Mouse (Mus musculus): ENCODE data around the gene Cacna1d. TPM values are rescaled to one million over a fixed set of nuclear protein-coding genes. Genes with fewer than 3 reads are reported as not detected.
A peak's percentile ranks its signal among the peaks of the same experiment; 100 is the strongest.

Gene Cacna1d
- total RNA-seq, 2 experiments from 2014 or later, result 2.7 to 3.5 TPM

- intact Hi-C loops (cut with DNase I), result no loop called here
- DNase-seq, result peak; percentile 13 to 36
Measured at GRCm38 (mm10) chr14:30405456-30406225, 85.6 kb downstream of the Cacna1d start.

GRCm38 (mm10) chr14:30378306-30378705, 112.9 kb downstream of the Cacna1d start:
- DNase-seq, result no peak

GRCm38 (mm10) chr14:30372878-30373277, 118.4 kb downstream of the Cacna1d start:
- intact Hi-C loops (cut with DNase I), result loop anchor here (5.0 kb wide), 1 partner anchor 236 kb away; no protein-coding TSS in a partner anchor

More at GRCm38 (mm10) chr14:30378306-30378705, 112.9 kb downstream of the Cacna1d start:
- intact Hi-C loops (cut with DNase I), result no loop called here

GRCm38 (mm10) chr14:30371070-30371469, 120.2 kb downstream of the Cacna1d start:
- intact Hi-C loops (cut with DNase I), result loop anchor here (5.0 kb wide), 1 partner anchor 234 kb away; no protein-coding TSS in a partner anchor

More at GRCm38 (mm10) chr14:30372878-30373277, 118.4 kb downstream of the Cacna1d start:
- no peak for DNase-seq

GRCm38 (mm10) chr14:30367074-30367473, 124.2 kb downstream of the Cacna1d start:
- DNase-seq, result no peak
- intact Hi-C loops (cut with DNase I), result no loop called here

More at GRCm38 (mm10) chr14:30371070-30371469, 120.2 kb downstream of the Cacna1d start:
- no peak for DNase-seq

- intact Hi-C loops (cut with DNase I), result no loop called here
- no peak for DNase-seq
Measured at GRCm38 (mm10) chr14:30365866-30366265, 125.4 kb downstream of the Cacna1d start.

GRCm38 (mm10) chr14:30363487-30364167, 127.6 kb downstream of the Cacna1d start:
- intact Hi-C loops (cut with DNase I), result no loop called here
- no peak for DNase-seq

GRCm38 (mm10) chr14:30362370-30362769, 128.9 kb downstream of the Cacna1d start:
- DNase-seq, result no peak
- intact Hi-C loops (cut with DNase I), result no loop called here

- intact Hi-C loops (cut with DNase I), result no loop called here
- DNase-seq, result no peak
Measured at GRCm38 (mm10) chr14:30360478-30360877, 130.8 kb downstream of the Cacna1d start.

- intact Hi-C loops (cut with DNase I), result no loop called here
- no peak for DNase-seq
Measured at GRCm38 (mm10) chr14:30360004-30360403, 131.3 kb downstream of the Cacna1d start.

- no peak for DNase-seq
- intact Hi-C loops (cut with DNase I), result no loop called here
Measured at GRCm38 (mm10) chr14:30358028-30358427, 133.2 kb downstream of the Cacna1d start.

- intact Hi-C loops (cut with DNase I), result no loop called here
- no peak for DNase-seq
Measured at GRCm38 (mm10) chr14:30356456-30356855, 134.8 kb downstream of the Cacna1d start.

- intact Hi-C loops (cut with DNase I), result loop anchor here (5.0 kb wide), 1 partner anchor 217 kb away; no protein-coding TSS in a partner anchor
- DNase-seq, result no peak
Measured at GRCm38 (mm10) chr14:30354761-30355160, 136.5 kb downstream of the Cacna1d start.

GRCm38 (mm10) chr14:30354127-30354463, 137.2 kb downstream of the Cacna1d start:
- DNase-seq, result no peak
- intact Hi-C loops (cut with DNase I), result loop anchor here (5.0 kb wide), 1 partner anchor 217 kb away; no protein-coding TSS in a partner anchor

- DNase-seq, result peak in 1 of 2 experiments; percentile 28
- intact Hi-C loops (cut with DNase I), result loop anchor here (1.0 to 5.0 kb wide), 2 partner anchors 106 to 216 kb away; no protein-coding TSS in a partner anchor
Measured at GRCm38 (mm10) chr14:30353291-30354126, 137.7 kb downstream of the Cacna1d start.

- no peak for DNase-seq
- intact Hi-C loops (cut with DNase I), result loop anchor here (1.0 to 5.0 kb wide), 2 partner anchors 106 to 216 kb away; no protein-coding TSS in a partner anchor
Measured at GRCm38 (mm10) chr14:30352951-30353270, 138.3 kb downstream of the Cacna1d start.

GRCm38 (mm10) chr14:30352061-30352950, 138.9 kb downstream of the Cacna1d start:
- no peak for DNase-seq
- intact Hi-C loops (cut with DNase I), result loop anchor here (5.0 kb wide), 1 partner anchor 215 kb away; no protein-coding TSS in a partner anchor

GRCm38 (mm10) chr14:30350285-30350684, 141.0 kb downstream of the Cacna1d start:
- intact Hi-C loops (cut with DNase I), result loop anchor here (5.0 kb wide), 1 partner anchor 213 kb away; no protein-coding TSS in a partner anchor
- DNase-seq, result no peak

Measured in heart, postnatal 36 days (tissue).